Mouse (Mus musculus): ENCODE measurements around the gene Vhl. TPM values are rescaled to one million over a fixed set of nuclear protein-coding genes. Genes with fewer than 3 reads are reported as not detected.
A peak's percentile ranks its signal among the peaks of the same experiment; 100 is the strongest.

Gene Vhl
- total and polyA plus RNA-seq, 2 experiments from 2014 or later = 17.2 to 23.5 TPM

DNA sequence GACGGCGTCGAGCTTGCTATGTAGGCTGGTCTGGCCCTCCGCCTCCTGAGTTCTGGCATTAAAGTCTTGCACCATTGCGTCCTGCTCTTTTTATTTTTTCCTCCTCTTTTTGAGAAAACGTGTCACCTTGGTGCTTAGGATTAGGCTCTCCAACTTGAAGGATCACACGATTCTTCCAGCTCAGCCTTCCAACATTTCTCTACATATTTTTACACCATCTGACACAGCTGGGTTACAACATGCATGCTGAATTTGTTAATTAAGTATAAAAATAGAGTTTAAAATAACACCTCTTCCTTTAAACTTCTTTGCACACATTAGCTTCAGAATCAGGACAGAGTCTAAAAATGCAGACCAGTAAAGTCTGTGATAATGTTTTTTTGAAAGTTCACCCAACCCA, 14.5 kb upstream of the Vhl start:
- no peaks in the 10 kb centered on the region for H3K9me3 ChIP-seq (replicated peaks; ENCODE audit: control insufficient read depth, low read length)
- WGBS = 87% methylated on average over 7 of the region's 7 CpGs
- peaks cover 32% of the 10 kb centered on the region for H3K36me3 ChIP-seq (replicated peaks; ENCODE audit: control insufficient read depth, insufficient read depth, low read length)
- no peak overlapping the region for H3K4me3 ChIP-seq (ENCODE audit: low read depth, low read length)
- H3K4me1 ChIP-seq (ENCODE audit: control insufficient read depth, insufficient read depth) = peaks cover 37% of the 10 kb centered on the region
- no peaks in the 10 kb centered on the region for H3K27me3 ChIP-seq (ENCODE audit: control insufficient read depth, insufficient read depth, low read length)
- no peak overlapping the region for H3K4me2 ChIP-seq (ENCODE audit: low read depth, low read length)
- TF ChIP-seq EP300 (IDR thresholded peaks at IDR 0.05; ENCODE audit: low read depth) (no peak), CTCF (IDR thresholded peaks at IDR 0.05; ENCODE audit: low read depth) (no peak)
- H3K9ac ChIP-seq (replicated peaks; ENCODE audit: low read depth, low read length) = no peak overlapping the region
- H3K27ac ChIP-seq (ENCODE audit: low read depth) = no peak overlapping the region
- ATAC-seq (ENCODE audit: insufficient read depth, low read depth) (no peak), DNase-seq (ENCODE audit: low spot score) (no peak)

DNA sequence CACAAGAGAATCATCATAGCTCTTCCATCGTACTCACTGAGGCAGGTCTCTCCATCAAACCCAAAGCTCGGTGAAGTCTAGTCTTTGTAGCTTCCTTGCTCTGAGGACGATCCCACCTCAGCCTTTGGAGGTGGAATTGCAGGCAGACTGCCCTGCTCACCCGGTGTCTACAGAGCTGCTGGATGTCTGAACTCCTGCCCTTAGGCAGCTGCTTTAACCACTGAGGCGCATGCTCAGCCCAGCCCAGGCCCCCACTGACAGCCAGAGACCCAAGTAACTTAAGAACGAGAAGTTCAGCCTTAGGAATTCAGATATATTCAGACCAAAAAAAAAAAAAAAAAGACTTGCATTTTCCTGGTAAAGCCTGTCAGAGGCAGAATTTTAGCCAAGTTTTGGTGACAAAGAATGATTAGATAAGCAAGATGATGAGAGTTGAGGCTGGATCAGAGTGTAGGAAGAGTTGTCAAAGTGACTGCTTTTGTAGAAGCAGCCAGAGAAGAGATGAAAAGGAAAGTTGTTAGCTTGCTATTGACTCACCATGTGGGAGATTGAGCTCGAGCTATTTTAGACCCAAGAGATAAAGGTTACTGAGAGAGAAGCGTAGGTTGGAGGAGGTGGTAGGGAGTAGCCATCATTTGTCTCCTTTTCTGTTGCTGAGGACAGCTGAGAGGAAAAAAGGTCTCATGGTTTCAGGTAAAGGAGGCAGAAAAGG, 11.3 kb upstream of the Vhl start:
- DNase-seq (ENCODE audit: low spot score) (peak; percentile 32), ATAC-seq (ENCODE audit: insufficient read depth, low read depth) (peak; percentile 51)
- no peak for TF ChIP-seq EP300 (IDR thresholded peaks at IDR 0.05; ENCODE audit: low read depth)
- TF ChIP-seq CTCF (IDR thresholded peaks at IDR 0.05; ENCODE audit: low read depth) = no peak
- Histone ChIP-seq H3K9ac (replicated peaks; ENCODE audit: low read depth, low read length) (no peak overlapping the region), H3K9me3 (replicated peaks; ENCODE audit: control insufficient read depth, low read length) (no peaks in the 10 kb centered on the region), H3K27me3 (ENCODE audit: control insufficient read depth, insufficient read depth, low read length) (no peaks in the 10 kb centered on the region), H3K4me1 (ENCODE audit: control insufficient read depth, insufficient read depth) (peaks cover 19% of the 10 kb centered on the region), H3K4me3 (ENCODE audit: low read depth, low read length) (peak overlapping the region; percentile 10), H3K27ac (ENCODE audit: low read depth) (peak overlapping the region; percentile 61), H3K36me3 (replicated peaks; ENCODE audit: control insufficient read depth, insufficient read depth, low read length) (peaks cover 51% of the 10 kb centered on the region), H3K4me2 (ENCODE audit: low read depth, low read length) (peak overlapping the region; percentile 33)
- 32% methylated on average over 8 of the region's 8 CpGs for WGBS

- Histone ChIP-seq H3K4me1 (ENCODE audit: control insufficient read depth, insufficient read depth) (peaks cover 19% of the 10 kb centered on the region), H3K4me2 (ENCODE audit: low read depth, low read length) (no peak overlapping the region), H3K27ac (ENCODE audit: low read depth) (no peak overlapping the region), H3K4me3 (ENCODE audit: low read depth, low read length) (no peak overlapping the region), H3K27me3 (ENCODE audit: control insufficient read depth, insufficient read depth, low read length) (no peaks in the 10 kb centered on the region), H3K9ac (replicated peaks; ENCODE audit: low read depth, low read length) (no peak overlapping the region), H3K9me3 (replicated peaks; ENCODE audit: control insufficient read depth, low read length) (no peaks in the 10 kb centered on the region), H3K36me3 (replicated peaks; ENCODE audit: control insufficient read depth, insufficient read depth, low read length) (peaks cover 59% of the 10 kb centered on the region)
- 89% methylated on average over 7 of the region's 7 CpGs for WGBS
- no peak for TF ChIP-seq CTCF (IDR thresholded peaks at IDR 0.05; ENCODE audit: low read depth)
- no peak for TF ChIP-seq EP300 (IDR thresholded peaks at IDR 0.05; ENCODE audit: low read depth)
- DNase-seq (ENCODE audit: low spot score) (no peak), ATAC-seq (ENCODE audit: insufficient read depth, low read depth) (no peak)
These were observed 9.6 kb upstream of the Vhl start for GRCm38 (mm10) chr6:113614152-113614551.

- WGBS = 95% methylated on average over 8 of the region's 8 CpGs
- H3K36me3 ChIP-seq (replicated peaks; ENCODE audit: control insufficient read depth, insufficient read depth, low read length) = peaks cover 59% of the 10 kb centered on the region
- no peak overlapping the region for H3K27ac ChIP-seq (ENCODE audit: low read depth)
- H3K27me3 ChIP-seq (ENCODE audit: control insufficient read depth, insufficient read depth, low read length) = no peaks in the 10 kb centered on the region
- H3K9me3 ChIP-seq (replicated peaks; ENCODE audit: control insufficient read depth, low read length) = no peaks in the 10 kb centered on the region
- DNase-seq (ENCODE audit: low spot score) (no peak), ATAC-seq (ENCODE audit: insufficient read depth, low read depth) (no peak)
- H3K4me2 ChIP-seq (ENCODE audit: low read depth, low read length) = no peak overlapping the region
- H3K4me3 ChIP-seq (ENCODE audit: low read depth, low read length) = no peak overlapping the region
- H3K4me1 ChIP-seq (ENCODE audit: control insufficient read depth, insufficient read depth) = peaks cover 19% of the 10 kb centered on the region
- TF ChIP-seq CTCF (IDR thresholded peaks at IDR 0.05; ENCODE audit: low read depth) (no peak), EP300 (IDR thresholded peaks at IDR 0.05; ENCODE audit: low read depth) (no peak)
- H3K9ac ChIP-seq (replicated peaks; ENCODE audit: low read depth, low read length) = no peak overlapping the region
These were observed 8.8 kb upstream of the Vhl start for GRCm38 (mm10) chr6:113614997-113615396.

- Histone ChIP-seq H3K4me1 (ENCODE audit: control insufficient read depth, insufficient read depth) (peaks cover 19% of the 10 kb centered on the region), H3K27ac (ENCODE audit: low read depth) (no peak overlapping the region), H3K4me2 (ENCODE audit: low read depth, low read length) (no peak overlapping the region), H3K9ac (replicated peaks; ENCODE audit: low read depth, low read length) (no peak overlapping the region), H3K27me3 (ENCODE audit: control insufficient read depth, insufficient read depth, low read length) (no peaks in the 10 kb centered on the region), H3K36me3 (replicated peaks; ENCODE audit: control insufficient read depth, insufficient read depth, low read length) (peaks cover 56% of the 10 kb centered on the region), H3K9me3 (replicated peaks; ENCODE audit: control insufficient read depth, low read length) (no peaks in the 10 kb centered on the region), H3K4me3 (ENCODE audit: low read depth, low read length) (no peak overlapping the region)
- ATAC-seq (ENCODE audit: insufficient read depth, low read depth) (no peak), DNase-seq (ENCODE audit: low spot score) (no peak)
- TF ChIP-seq CTCF (IDR thresholded peaks at IDR 0.05; ENCODE audit: low read depth) = no peak
- no peak for TF ChIP-seq EP300 (IDR thresholded peaks at IDR 0.05; ENCODE audit: low read depth)
- WGBS = 82% methylated on average over 4 of the region's 4 CpGs
These were observed 8.3 kb upstream of the Vhl start for GRCm38 (mm10) chr6:113615489-113615888.

GRCm38 (mm10) chr6:113623386-113623785, 373 bp upstream of the Vhl start:
- peak overlapping the region; percentile 93 for H3K27ac ChIP-seq (ENCODE audit: low read depth)
- H3K36me3 ChIP-seq (replicated peaks; ENCODE audit: control insufficient read depth, insufficient read depth, low read length) = peaks cover 7% of the 10 kb centered on the region; the same call in 1 of the 2 replicates
- 0 out of 2 replicates have a peak overlapping the region, but pooled peaks have one; percentile 73 for H3K9ac ChIP-seq (replicated peaks; ENCODE audit: low read depth, low read length)
- DNase-seq (ENCODE audit: low spot score) = no peak
- H3K4me1 ChIP-seq (ENCODE audit: control insufficient read depth, insufficient read depth) = peaks cover 12% of the 10 kb centered on the region
- no peak for TF ChIP-seq CTCF (IDR thresholded peaks at IDR 0.05; ENCODE audit: low read depth)
- TF ChIP-seq EP300 (IDR thresholded peaks at IDR 0.05; ENCODE audit: low read depth) = no peak
- H3K4me3 ChIP-seq (ENCODE audit: low read depth, low read length) = peak overlapping the region; percentile 83
- ATAC-seq (ENCODE audit: insufficient read depth, low read depth) = no peak
- no peaks in the 10 kb centered on the region for H3K9me3 ChIP-seq (replicated peaks; ENCODE audit: control insufficient read depth, low read length)
- 56% methylated on average over 5 of the region's 5 CpGs for WGBS
- H3K4me2 ChIP-seq (ENCODE audit: low read depth, low read length) = peak overlapping the region; percentile 93
- H3K27me3 ChIP-seq (ENCODE audit: control insufficient read depth, insufficient read depth, low read length) = no peaks in the 10 kb centered on the region
